Mouse (Mus musculus) macrophage (primary cell): ENCODE results near the gene Pcbp1. TPM values are rescaled to one million over a fixed set of nuclear protein-coding genes. Genes with fewer than 3 reads are reported as not detected.
A peak's percentile ranks its signal among the peaks of the same experiment; 100 is the strongest.
"Not testable (repeated sequence)": the region's sequence is repeated elsewhere in the genome, so short reads cannot be mapped to it uniquely, and the experiment has no call there.

Experiments used
- H3K27ac ChIP-seq: fragments of 350-480 bp; formaldehyde crosslinking; 2 replicates; pipeline ENCODE4 v1.9.0; 2021
- H3K36me3 ChIP-seq: fragments of 350-480 bp; formaldehyde crosslinking; 2 replicates; pipeline ENCODE4 v1.9.0; 2021; ENCODE audit errors: inconsistent target
- H3K4me3 ChIP-seq: fragments of 350-480 bp; formaldehyde crosslinking; 2 replicates; pipeline ENCODE4 v1.9.0; 2021; ENCODE audit errors: inconsistent target
- H3K79me2 ChIP-seq: fragments of 350-480 bp; formaldehyde crosslinking; 2 replicates; pipeline ENCODE4 v1.9.0; 2021; ENCODE audit errors: inconsistent target
- WGBS: methylation state at CpG from one replicate; pipeline ENCODE4 v1.1.7; 2026; ENCODE audit warnings: inconsistent platforms; ENCODE audit not compliant: missing documents; 5-methylcytosine and 5-hydroxymethylcytosine counted together
- polyA plus RNA-seq: library from polyadenylated mRNA; stranded (reverse); fragments of 250-400 nt; gene quantifications from 3 replicates; pipeline ENCODE4 v1.2.4, GENCODE M21; 2018; ENCODE audit warnings: inconsistent platforms

Pcbp1 gene
- polyA plus RNA-seq, 1 experiment from 2014 or later, result 129 TPM

- Histone ChIP-seq H3K79me2 (no peaks in the 10 kb centered on the region), H3K36me3 (no peaks in the 10 kb centered on the region), H3K4me3 (no peak overlapping the region), H3K27ac (peak overlapping the region; percentile 62)
- WGBS, result 9% methylated on average over 13 of the region's 13 CpGs
These were observed 32.5 kb downstream of the Pcbp1 start for GRCm38 (mm10) chr6:86493469-86494263.

- not testable (repeated sequence) for H3K79me2 ChIP-seq, H3K36me3 ChIP-seq, H3K27ac ChIP-seq, H3K4me3 ChIP-seq
- 91% methylated on average over 8 of the region's 8 CpGs for WGBS
These were observed 35.7 kb downstream of the Pcbp1 start for GRCm38 (mm10) chr6:86490413-86490812.

- 44% methylated on average over 2 of the region's 2 CpGs for WGBS
- Histone ChIP-seq H3K4me3 (no peak overlapping the region), H3K27ac (no peak overlapping the region), H3K79me2 (no peaks in the 10 kb centered on the region), H3K36me3 (no peaks in the 10 kb centered on the region)
These were observed 36.2 kb downstream of the Pcbp1 start for GRCm38 (mm10) chr6:86489945-86490344.

GRCm38 (mm10) chr6:86488149-86488485 lies 38.0 kb downstream of the Pcbp1 start:
- Histone ChIP-seq H3K4me3 (peak overlapping the region; percentile 3; the same call in 1 of the 2 replicates), H3K36me3 (no peaks in the 10 kb centered on the region), H3K27ac (peak overlapping the region; percentile 97), H3K79me2 (no peaks in the 10 kb centered on the region)
- whole genome bisulfite sequencing, result 5% methylated on average over 3 of the region's 3 CpGs

- peak overlapping the region; percentile 3; the same call in 1 of the 2 replicates for H3K4me3 ChIP-seq
- H3K36me3 ChIP-seq, result no peaks in the 10 kb centered on the region
- no peaks in the 10 kb centered on the region for H3K79me2 ChIP-seq
- H3K27ac ChIP-seq, result peak overlapping the region; percentile 97
- WGBS, result 2% methylated on average over 24 of the region's 24 CpGs
These were observed 38.6 kb downstream of the Pcbp1 start for GRCm38 (mm10) chr6:86487358-86488148.

GRCm38 (mm10) chr6:86485943-86486640 lies 40.0 kb downstream of the Pcbp1 start:
- no peaks in the 10 kb centered on the region for H3K79me2 ChIP-seq
- no peak overlapping the region for H3K4me3 ChIP-seq
- no peaks in the 10 kb centered on the region for H3K36me3 ChIP-seq
- 93% methylated on average over 6 of the region's 7 CpGs for WGBS
- no peak overlapping the region for H3K27ac ChIP-seq

- Histone ChIP-seq H3K79me2 (no peaks in the 10 kb centered on the region), H3K36me3 (no peaks in the 10 kb centered on the region), H3K4me3 (no peak overlapping the region), H3K27ac (no peak overlapping the region)
- WGBS, result 94% methylated on average over 4 of the region's 5 CpGs
These were observed 44.2 kb downstream of the Pcbp1 start for GRCm38 (mm10) chr6:86481871-86482270.

- H3K36me3 ChIP-seq, result no peaks in the 10 kb centered on the region
- H3K4me3 ChIP-seq, result peak overlapping the region; percentile 0; the same call in 1 of the 2 replicates
- 10% methylated on average over 9 of the region's 9 CpGs for WGBS
These were observed 45.8 kb downstream of the Pcbp1 start for GRCm38 (mm10) chr6:86480189-86480831.

GRCm38 (mm10) chr6:86479816-86480188 lies 46.3 kb downstream of the Pcbp1 start:
- Histone ChIP-seq H3K79me2 (no peaks in the 10 kb centered on the region), H3K27ac (peak overlapping the region; percentile 54; the same call in 1 of the 2 replicates), H3K4me3 (no peak overlapping the region), H3K36me3 (no peaks in the 10 kb centered on the region)

More at GRCm38 (mm10) chr6:86480189-86480831, 45.8 kb downstream of the Pcbp1 start:
- H3K79me2 ChIP-seq, result no peaks in the 10 kb centered on the region
- peak overlapping the region; percentile 54 for H3K27ac ChIP-seq

- no peak overlapping the region for H3K27ac ChIP-seq
- WGBS, result 59% methylated on average over 3 of the region's 3 CpGs
- H3K4me3 ChIP-seq, result no peak overlapping the region
- H3K36me3 ChIP-seq, result no peaks in the 10 kb centered on the region
- no peaks in the 10 kb centered on the region for H3K79me2 ChIP-seq
These were observed 46.8 kb downstream of the Pcbp1 start for GRCm38 (mm10) chr6:86479311-86479710.

- Histone ChIP-seq H3K79me2 (no peaks in the 10 kb centered on the region), H3K4me3 (no peak overlapping the region), H3K27ac (no peak overlapping the region), H3K36me3 (no peaks in the 10 kb centered on the region)
- 89% methylated on average over 3 of the region's 5 CpGs for WGBS
These were observed 49.2 kb downstream of the Pcbp1 start for GRCm38 (mm10) chr6:86476931-86477330.

- Histone ChIP-seq H3K79me2 (no peaks in the 10 kb centered on the region), H3K27ac (no peak overlapping the region), H3K36me3 (no peaks in the 10 kb centered on the region), H3K4me3 (no peak overlapping the region)
- WGBS, result 84% methylated on average over 9 of the region's 9 CpGs
These were observed 50.5 kb downstream of the Pcbp1 start for GRCm38 (mm10) chr6:86475462-86476167.

GRCm38 (mm10) chr6:86474646-86475181 lies 51.4 kb downstream of the Pcbp1 start:
- H3K27ac ChIP-seq, result no peak overlapping the region
- no peaks in the 10 kb centered on the region for H3K36me3 ChIP-seq
- no peak overlapping the region for H3K4me3 ChIP-seq
- no peaks in the 10 kb centered on the region for H3K79me2 ChIP-seq
